Mouse (Mus musculus): Measurements from ENCODE around the gene Celf2. TPM values are rescaled to one million over a fixed set of nuclear protein-coding genes. Genes with fewer than 3 reads are reported as not detected.

Gene Celf2
- total RNA-seq, 1 experiment, result 3.7 TPM

GRCm38 (mm10) chr2:6696326-6696725 is 813.0 kb downstream of the Celf2 start:
- DNase-seq (ENCODE audit: low read depth, low spot score), result no peak
- Histone ChIP-seq H3K36me3 (ENCODE audit: control insufficient read depth, insufficient read depth, low read length, poor library complexity, severe bottlenecking) (no peaks in the 10 kb centered on the region), H3K27ac (ENCODE audit: insufficient read depth, low read depth, low read length, poor library complexity, severe bottlenecking) (no peak overlapping the region), H3K4me1 (ENCODE audit: control insufficient read depth in 2 of 2, insufficient read depth in 2 of 2, low read length in 2 of 2, poor library complexity in 1 of 2) (no peaks in the 10 kb centered on the region), H3K9ac (ENCODE audit: insufficient read depth, low read depth, low read length, poor library complexity, severe bottlenecking) (no peak overlapping the region), H3K4me3 (ENCODE audit: insufficient read depth in 1 of 2, low read depth in 1 of 2, low read length in 2 of 2, poor library complexity in 1 of 2, severe bottlenecking in 1 of 2) (no peak overlapping the region), H3K9me3 (ENCODE audit: control insufficient read depth, insufficient read depth, low read depth, low read length) (no peaks in the 10 kb centered on the region)
- in situ Hi-C loops (cut with MboI; ENCODE audit: low sequenced_read_pairs in 2 of 2, unreplicated experiment in 2 of 2), result no loop called here
- TF ChIP-seq ZC3H11A (IDR thresholded peaks at IDR 0.05; ENCODE audit: borderline replicate concordance, low read depth, low read length), result no peak
- TF ChIP-seq CHD2 (IDR thresholded peaks at IDR 0.05; ENCODE audit: low read depth, low read length), result no peak
- TF ChIP-seq ZNF384 (IDR thresholded peaks at IDR 0.05; ENCODE audit: low read depth, low read length), result no peak
- no peak for TF ChIP-seq MAFK (IDR thresholded peaks at IDR 0.05; ENCODE audit: insufficient read depth, low read depth, low read length)
- no peak for TF ChIP-seq HCFC1 (IDR thresholded peaks at IDR 0.05; ENCODE audit: borderline replicate concordance, insufficient read depth, low read length)

GRCm38 (mm10) chr2:6695353-6695951 is 813.9 kb downstream of the Celf2 start:
- Histone ChIP-seq H3K36me3 (ENCODE audit: control insufficient read depth, insufficient read depth, low read length, poor library complexity, severe bottlenecking) (no peaks in the 10 kb centered on the region), H3K9ac (ENCODE audit: insufficient read depth, low read depth, low read length, poor library complexity, severe bottlenecking) (no peak overlapping the region), H3K4me3 (ENCODE audit: insufficient read depth in 1 of 2, low read depth in 1 of 2, low read length in 2 of 2, poor library complexity in 1 of 2, severe bottlenecking in 1 of 2) (no peak overlapping the region), H3K9me3 (ENCODE audit: control insufficient read depth, insufficient read depth, low read depth, low read length) (no peaks in the 10 kb centered on the region), H3K27ac (ENCODE audit: insufficient read depth, low read depth, low read length, poor library complexity, severe bottlenecking) (no peak overlapping the region), H3K4me1 (ENCODE audit: control insufficient read depth in 2 of 2, insufficient read depth in 2 of 2, low read length in 2 of 2, poor library complexity in 1 of 2) (no peaks in the 10 kb centered on the region)
- in situ Hi-C loops (cut with MboI; ENCODE audit: low sequenced_read_pairs in 2 of 2, unreplicated experiment in 2 of 2), result no loop called here
- no peak for TF ChIP-seq ZNF384 (IDR thresholded peaks at IDR 0.05; ENCODE audit: low read depth, low read length)
- no peak for TF ChIP-seq MAFK (IDR thresholded peaks at IDR 0.05; ENCODE audit: insufficient read depth, low read depth, low read length)
- no peak for TF ChIP-seq CHD2 (IDR thresholded peaks at IDR 0.05; ENCODE audit: low read depth, low read length)
- no peak for TF ChIP-seq HCFC1 (IDR thresholded peaks at IDR 0.05; ENCODE audit: borderline replicate concordance, insufficient read depth, low read length)
- TF ChIP-seq ZC3H11A (IDR thresholded peaks at IDR 0.05; ENCODE audit: borderline replicate concordance, low read depth, low read length), result no peak
- DNase-seq (ENCODE audit: low read depth, low spot score), result no peak

- Histone ChIP-seq H3K4me1 (ENCODE audit: control insufficient read depth in 2 of 2, insufficient read depth in 2 of 2, low read length in 2 of 2, poor library complexity in 1 of 2) (no peaks in the 10 kb centered on the region), H3K27ac (ENCODE audit: insufficient read depth, low read depth, low read length, poor library complexity, severe bottlenecking) (no peak overlapping the region), H3K4me3 (ENCODE audit: insufficient read depth in 1 of 2, low read depth in 1 of 2, low read length in 2 of 2, poor library complexity in 1 of 2, severe bottlenecking in 1 of 2) (no peak overlapping the region), H3K36me3 (ENCODE audit: control insufficient read depth, insufficient read depth, low read length, poor library complexity, severe bottlenecking) (no peaks in the 10 kb centered on the region; the same call in 1 of the 2 replicates), H3K9me3 (ENCODE audit: control insufficient read depth, insufficient read depth, low read depth, low read length) (no peaks in the 10 kb centered on the region), H3K9ac (ENCODE audit: insufficient read depth, low read depth, low read length, poor library complexity, severe bottlenecking) (no peak overlapping the region)
- TF ChIP-seq MAFK (IDR thresholded peaks at IDR 0.05; ENCODE audit: insufficient read depth, low read depth, low read length), result no peak
- TF ChIP-seq HCFC1 (IDR thresholded peaks at IDR 0.05; ENCODE audit: borderline replicate concordance, insufficient read depth, low read length), result no peak
- no peak for TF ChIP-seq ZC3H11A (IDR thresholded peaks at IDR 0.05; ENCODE audit: borderline replicate concordance, low read depth, low read length)
- no peak for TF ChIP-seq ZNF384 (IDR thresholded peaks at IDR 0.05; ENCODE audit: low read depth, low read length)
- no peak for TF ChIP-seq CHD2 (IDR thresholded peaks at IDR 0.05; ENCODE audit: low read depth, low read length)
- no peak for DNase-seq (ENCODE audit: low read depth, low spot score)
- in situ Hi-C loops (cut with MboI; ENCODE audit: low sequenced_read_pairs in 2 of 2, unreplicated experiment in 2 of 2), result no loop called here
These were observed 819.7 kb downstream of the Celf2 start for GRCm38 (mm10) chr2:6689689-6690088.

GRCm38 (mm10) chr2:6678231-6678630 is 831.1 kb downstream of the Celf2 start:
- Histone ChIP-seq H3K27ac (ENCODE audit: insufficient read depth, low read depth, low read length, poor library complexity, severe bottlenecking) (no peak overlapping the region), H3K4me3 (ENCODE audit: insufficient read depth in 1 of 2, low read depth in 1 of 2, low read length in 2 of 2, poor library complexity in 1 of 2, severe bottlenecking in 1 of 2) (no peak overlapping the region), H3K9me3 (ENCODE audit: control insufficient read depth, insufficient read depth, low read depth, low read length) (no peaks in the 10 kb centered on the region), H3K4me1 (ENCODE audit: control insufficient read depth in 2 of 2, insufficient read depth in 2 of 2, low read length in 2 of 2, poor library complexity in 1 of 2) (no peaks in the 10 kb centered on the region), H3K9ac (ENCODE audit: insufficient read depth, low read depth, low read length, poor library complexity, severe bottlenecking) (no peak overlapping the region), H3K36me3 (ENCODE audit: control insufficient read depth, insufficient read depth, low read length, poor library complexity, severe bottlenecking) (no peaks in the 10 kb centered on the region)
- in situ Hi-C loops (cut with MboI; ENCODE audit: low sequenced_read_pairs in 2 of 2, unreplicated experiment in 2 of 2), result no loop called here
- TF ChIP-seq HCFC1 (IDR thresholded peaks at IDR 0.05; ENCODE audit: borderline replicate concordance, insufficient read depth, low read length), result no peak
- TF ChIP-seq CHD2 (IDR thresholded peaks at IDR 0.05; ENCODE audit: low read depth, low read length), result no peak
- TF ChIP-seq MAFK (IDR thresholded peaks at IDR 0.05; ENCODE audit: insufficient read depth, low read depth, low read length), result no peak
- no peak for TF ChIP-seq ZNF384 (IDR thresholded peaks at IDR 0.05; ENCODE audit: low read depth, low read length)
- no peak for TF ChIP-seq ZC3H11A (IDR thresholded peaks at IDR 0.05; ENCODE audit: borderline replicate concordance, low read depth, low read length)
- DNase-seq (ENCODE audit: low read depth, low spot score), result no peak

All from ES-E14 (cell line).